ENCODE assay signal across 11 mouse cellular contexts in the genomic region with DNA sequence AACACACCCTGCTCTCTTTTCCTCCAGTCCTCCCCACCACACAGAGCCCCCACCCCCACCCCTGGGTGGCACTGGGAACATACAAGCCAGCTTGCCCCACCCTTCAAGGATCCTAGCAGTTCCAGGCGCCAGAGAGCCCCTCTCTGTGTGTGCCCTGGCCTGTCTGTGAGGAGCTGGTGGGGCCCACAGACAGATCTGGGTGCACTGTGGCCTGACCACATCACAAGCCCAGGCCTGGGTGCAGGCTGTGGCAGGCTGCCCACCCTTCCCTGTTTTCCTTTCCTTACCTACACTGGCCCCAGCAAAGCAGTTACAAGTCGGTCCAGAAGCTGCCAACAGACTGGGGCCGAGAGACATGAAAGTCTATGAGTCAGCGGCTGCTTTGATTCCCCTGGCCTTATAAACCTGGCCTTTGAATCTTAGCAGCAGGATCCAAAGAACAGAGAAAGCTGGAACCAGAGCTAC.
DNase-seq lines count a peak whose midpoint lies in the region; ATAC-seq and TF ChIP-seq lines count a peak whose summit lies in the region.
"Had no signal": no experiment of that assay in that cellular context is flagged by ENCODE, and none has a peak within 500 bp of the region (broad histone marks: within the 10 kb centered on the region; RNA-seq: fewer than 3 reads in every experiment).

No protein-coding gene starts in this region.

- no peak overlapping the region for H3K27ac ChIP-seq in heart, embryonic 16.5 days (ENCODE audit: low read length)
- H3K27ac ChIP-seq in heart, adult 2 months: no peak overlapping the region
- no peak overlapping the region for H3K27ac ChIP-seq in forebrain, embryonic 15.5 days (replicated peaks)
- no peak overlapping the region for H3K27ac ChIP-seq in forebrain, embryonic 11.5 days (ENCODE audit: low read depth, low read length)

- H3K36me3 ChIP-seq in heart, embryonic 16.5 days (ENCODE audit: control insufficient read depth, insufficient read depth): no peaks in the 10 kb centered on the region
- no peaks in the 10 kb centered on the region for H3K36me3 ChIP-seq in heart, adult 2 months (ENCODE audit: control insufficient read depth, insufficient read depth, low read length)
- H3K36me3 ChIP-seq in C2C12 (ENCODE audit: control insufficient read depth, insufficient read depth): no peaks in the 10 kb centered on the region
- no peaks in the 10 kb centered on the region for H3K36me3 ChIP-seq in forebrain, embryonic 15.5 days
- H3K36me3 ChIP-seq in forebrain, embryonic 11.5 days (ENCODE audit: control insufficient read depth, insufficient read depth, low read length): no peaks in the 10 kb centered on the region
- H3K36me3 ChIP-seq: G1E had no signal

- WGBS in heart, embryonic 16.5 days: 36% methylated on average over 4 of the region's 4 CpGs
- 63% methylated on average over 4 of the region's 4 CpGs for WGBS in heart, adult 2 months
- WGBS in large intestine, adult 2 months: 22% methylated on average over 4 of the region's 4 CpGs
- whole genome bisulfite sequencing in forebrain, embryonic 15.5 days: 61% methylated on average over 4 of the region's 4 CpGs
- 56% methylated on average over 4 of the region's 4 CpGs for WGBS in forebrain, embryonic 11.5 days

- no peak for TF ChIP-seq CTCF in heart, adult 2 months (IDR thresholded peaks at IDR 0.05)
- TF ChIP-seq CTCF in C2C12 (IDR thresholded peaks at IDR 0.05; ENCODE audit: control insufficient read depth, insufficient read depth, insufficient read length): no peak

- no peak overlapping the region for H3K4me2 ChIP-seq in heart, embryonic 16.5 days (ENCODE audit: low read depth, low read length)
- no peak overlapping the region for H3K4me2 ChIP-seq in forebrain, embryonic 15.5 days (replicated peaks)
- H3K4me2 ChIP-seq in forebrain, embryonic 11.5 days (ENCODE audit: low read depth, low read length, severe bottlenecking): no peak overlapping the region

- no peaks in the 10 kb centered on the region for H3K9me3 ChIP-seq in heart, embryonic 16.5 days (replicated peaks; ENCODE audit: control insufficient read depth, low read length)
- no peaks in the 10 kb centered on the region for H3K9me3 ChIP-seq in forebrain, embryonic 15.5 days
- H3K9me3 ChIP-seq in forebrain, embryonic 11.5 days (ENCODE audit: control insufficient read depth, low read length): no peaks in the 10 kb centered on the region
- H3K9me3 ChIP-seq: G1E had no signal

- no peak for TF ChIP-seq EP300 in heart, adult 2 months (IDR thresholded peaks at IDR 0.05; ENCODE audit: insufficient read depth, low read depth, low read length)

- no peak overlapping the region for H3K4me3 ChIP-seq in heart, embryonic 16.5 days (ENCODE audit: low read length)
- no peak overlapping the region for H3K4me3 ChIP-seq in heart, adult 2 months
- no peak overlapping the region for H3K4me3 ChIP-seq in C2C12 (ENCODE audit: insufficient read depth, poor library complexity, severe bottlenecking)
- H3K4me3 ChIP-seq in forebrain, embryonic 15.5 days: no peak overlapping the region
- no peak overlapping the region for H3K4me3 ChIP-seq in forebrain, embryonic 11.5 days (ENCODE audit: low read depth, low read length)

- H3K9ac ChIP-seq in heart, embryonic 16.5 days (ENCODE audit: low read length): 0 out of 2 replicates have a peak overlapping the region, but pooled peaks have one; percentile 23
- no peak overlapping the region for H3K9ac ChIP-seq in heart, adult 2 months (ENCODE audit: low read depth, low read length)
- H3K9ac ChIP-seq in forebrain, embryonic 15.5 days (replicated peaks): no peak overlapping the region
- H3K9ac ChIP-seq in forebrain, embryonic 11.5 days (ENCODE audit: low read length): no peak overlapping the region

- no peak for TF ChIP-seq POLR2A in heart, adult 2 months (IDR thresholded peaks at IDR 0.05; ENCODE audit: insufficient read depth, low read depth, low read length)

- DNase-seq in heart, adult 2 months: no peak
- DNase-seq in brain, adult 2 months (ENCODE audit: low read depth, low spot score): peak; percentile 62
- peak; percentile 56 for DNase-seq in large intestine, adult 2 months (ENCODE audit: low read depth, low spot score)
- no peak for DNase-seq in layer of hippocampus, adult 18-20 months (ENCODE audit: low spot score in 2 of 2)
- no peak for DNase-seq in forebrain, embryonic 11.5 days (ENCODE audit: low spot score)
- DNase-seq: lung, adult 18-20 months had no signal

- intact Hi-C loops in heart, adult 2 months (cut with DNase I): no loop called here

- no peaks in the 10 kb centered on the region for H3K27me3 ChIP-seq in heart, embryonic 16.5 days (ENCODE audit: control insufficient read depth, insufficient read depth, low read length)
- H3K27me3 ChIP-seq in heart, adult 2 months (ENCODE audit: control insufficient read depth, insufficient read depth, low read length): no peaks in the 10 kb centered on the region
- no peaks in the 10 kb centered on the region for H3K27me3 ChIP-seq in C2C12 (ENCODE audit: control insufficient read depth, insufficient read depth, insufficient read length)
- no peaks in the 10 kb centered on the region for H3K27me3 ChIP-seq in forebrain, embryonic 15.5 days
- no peaks in the 10 kb centered on the region for H3K27me3 ChIP-seq in forebrain, embryonic 11.5 days (ENCODE audit: control insufficient read depth, insufficient read depth, low read length)

- peaks cover 7% of the 10 kb centered on the region for H3K4me1 ChIP-seq in heart, embryonic 16.5 days (ENCODE audit: control insufficient read depth, insufficient read depth, low read length)
- no peaks in the 10 kb centered on the region for H3K4me1 ChIP-seq in heart, adult 2 months (ENCODE audit: control insufficient read depth, insufficient read depth, low read length)
- H3K4me1 ChIP-seq in forebrain, embryonic 15.5 days: no peaks in the 10 kb centered on the region
- H3K4me1 ChIP-seq in forebrain, embryonic 11.5 days (replicated peaks; ENCODE audit: control insufficient read depth, insufficient read depth, low read length): no peaks in the 10 kb centered on the region

- H3ac ChIP-seq in C2C12 (ENCODE audit: control insufficient read depth, insufficient read length, low read depth): peak overlapping the region; percentile 74

- ATAC-seq in heart, embryonic 16.5 days (replicated peaks; ENCODE audit: extremely low read depth, insufficient read depth, low FRiP score): no peak
- no peak for ATAC-seq in forebrain, embryonic 15.5 days (replicated peaks)
- ATAC-seq in forebrain, embryonic 11.5 days (replicated peaks; ENCODE audit: low FRiP score): no peak
- ATAC-seq: inflammation-experienced regulatory T-cells, adult 6 months had no signal

- H3K79me2 ChIP-seq in heart, adult 2 months (replicated peaks; ENCODE audit: control insufficient read depth, insufficient read depth, low read length): no peaks in the 10 kb centered on the region
- H3K79me2 ChIP-seq in C2C12 (ENCODE audit: control insufficient read depth, insufficient read depth): no peaks in the 10 kb centered on the region

- no peaks in the 10 kb centered on the region for H3K79me3 ChIP-seq in C2C12 (ENCODE audit: low read depth)

TF ChIP-seq in C2C12, 6 proteins besides CTCF, POLR2A, EP300 and RAD21:
- TF ChIP-seq MYOG (IDR thresholded peaks at IDR 0.05; ENCODE audit: control insufficient read depth, extremely low read depth, insufficient read length) (no peak), MYOD1 (IDR thresholded peaks at IDR 0.05; ENCODE audit: control insufficient read depth, insufficient read length, low read depth) (no peak), FOSL1 (IDR thresholded peaks at IDR 0.05; ENCODE audit: insufficient read depth, low read length, poor library complexity, severe bottlenecking) (peak; percentile 11)

Comparison
In these comparisons a context has a peak if more than half of its experiments do, and no peak if none do; other contexts are left out.
1. DNase-seq: peak in brain, adult 2 months (single experiment) and large intestine, adult 2 months (single experiment); none in heart, adult 2 months (0 of 2), layer of hippocampus, adult 18-20 months (0 of 2) and forebrain, embryonic 11.5 days (single experiment).